Mouse (Mus musculus): ENCODE results near the gene Nek1.
"Not testable (repeated sequence)": the region's sequence is repeated elsewhere in the genome, so short reads cannot be mapped to it uniquely, and the experiment has no call there.

Nek1 gene

DNA sequence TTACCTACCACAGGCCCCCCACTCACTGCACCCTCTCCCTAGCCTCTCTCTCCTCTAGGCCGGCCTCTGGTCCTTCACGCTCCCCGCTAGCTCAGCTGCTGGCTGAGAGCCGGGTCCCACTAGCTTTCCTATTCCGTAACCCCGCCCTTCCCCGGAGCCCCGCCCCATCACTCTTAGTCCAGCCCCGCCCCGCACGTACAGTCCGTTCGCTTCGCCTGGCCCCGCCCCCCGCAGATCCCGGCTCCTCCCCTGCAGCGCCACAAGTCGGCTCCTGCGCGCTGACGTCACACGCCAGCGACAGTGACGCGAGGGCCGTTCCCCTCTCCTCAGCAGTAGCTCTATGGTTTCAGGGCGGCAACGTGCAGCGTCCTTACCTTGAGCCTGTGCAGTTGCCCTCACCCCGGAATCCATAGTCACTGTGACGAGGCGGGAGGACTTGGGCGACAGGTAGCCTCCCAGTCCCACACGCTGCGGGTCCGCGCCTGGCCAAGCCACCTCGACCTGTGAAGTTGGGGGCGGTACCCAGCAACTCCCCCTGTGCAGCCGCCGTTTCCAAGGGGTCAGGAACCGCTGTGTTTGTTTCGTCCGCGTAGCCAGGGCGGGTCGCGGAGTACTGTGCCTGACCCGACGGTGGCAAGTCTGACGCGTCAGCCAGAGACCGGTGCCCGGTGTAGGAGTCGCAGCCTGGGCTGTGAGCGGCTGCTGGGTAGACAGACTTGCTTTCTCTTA is at the start of gene Nek1:
Nek1 (plus strand) TSS at position 286 of the 729 bp plus-strand sequence.
- peak; percentile 100 for DNase-seq

DNA sequence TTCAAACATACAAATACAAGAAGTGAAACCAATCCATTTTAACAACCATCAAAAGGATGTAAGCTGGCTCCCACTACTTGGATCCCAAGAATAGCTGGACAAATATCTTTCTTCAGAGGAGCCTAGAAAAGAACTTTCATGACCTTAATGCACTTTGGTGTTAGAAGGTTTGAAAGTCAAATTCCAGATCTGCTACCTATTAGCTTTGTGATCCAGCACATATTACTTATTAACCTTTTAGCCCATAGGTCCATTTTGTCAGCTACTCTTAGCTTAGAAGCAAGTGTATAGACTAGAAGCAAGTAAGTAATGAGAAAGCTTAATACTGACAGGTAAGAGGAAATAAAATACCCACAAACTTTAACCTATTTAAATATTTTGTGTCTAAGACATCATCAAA is 45.5 kb upstream of the Nek1 start:
- DNase-seq = no peak

DNA sequence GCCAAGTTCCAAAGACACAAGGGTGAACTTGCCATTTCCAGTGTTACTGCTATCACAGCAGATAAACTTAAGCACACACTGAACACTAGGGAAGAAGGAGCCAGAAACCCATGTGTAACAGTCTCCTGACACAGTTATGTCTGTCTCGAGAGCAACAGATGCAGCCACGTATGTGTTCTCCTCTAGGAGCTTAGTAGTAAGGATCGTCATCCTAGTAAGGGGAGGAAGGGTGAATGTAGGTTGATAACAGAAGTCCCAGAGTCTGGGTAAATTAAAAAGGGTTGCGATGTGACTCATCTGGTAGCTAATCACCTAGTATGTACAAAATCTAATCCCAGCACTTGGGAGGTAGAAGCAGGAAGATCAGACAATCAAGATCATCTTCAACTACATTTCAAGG is 43.1 kb upstream of the Nek1 start:
- DNase-seq = no peak

DNA sequence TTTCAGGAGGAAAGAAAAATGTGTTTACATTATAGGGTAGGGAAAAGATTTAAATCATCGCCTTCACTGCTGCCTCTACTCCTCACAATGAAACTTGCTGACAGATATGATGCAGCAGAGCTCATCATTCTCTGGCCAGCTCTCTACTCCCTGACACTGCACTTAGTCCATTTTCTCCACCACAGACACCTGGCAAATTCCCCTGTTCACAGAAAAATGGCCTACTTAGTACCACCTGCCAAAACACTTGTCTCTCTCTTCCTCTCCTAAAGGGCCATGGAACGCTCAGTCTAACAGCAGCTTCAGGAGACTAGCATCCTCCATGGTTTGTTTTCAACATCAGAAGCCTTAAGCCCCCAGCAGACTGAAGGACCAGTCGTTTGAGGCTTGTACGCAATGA is 41.7 kb upstream of the Nek1 start:
- no peak for DNase-seq

DNA sequence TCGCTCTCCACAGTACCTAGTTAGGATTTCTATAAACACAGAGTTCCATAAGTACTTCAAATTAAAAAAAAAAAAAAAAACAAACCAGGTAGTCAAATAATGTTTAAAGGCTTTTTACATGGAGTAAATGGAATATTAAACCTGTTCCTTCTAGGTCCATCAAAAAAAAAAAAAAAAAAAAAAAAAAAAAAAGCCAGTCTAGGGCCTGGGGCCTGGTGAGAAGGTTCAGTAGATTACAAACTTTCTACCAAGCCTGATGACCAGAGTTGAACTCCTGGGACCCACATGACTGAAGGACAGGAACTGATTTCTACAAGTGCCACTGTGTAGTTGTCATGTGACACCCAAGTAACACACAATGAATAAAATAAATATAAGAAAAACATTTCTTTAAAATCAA is 41.2 kb upstream of the Nek1 start:
- no peak for DNase-seq

DNA sequence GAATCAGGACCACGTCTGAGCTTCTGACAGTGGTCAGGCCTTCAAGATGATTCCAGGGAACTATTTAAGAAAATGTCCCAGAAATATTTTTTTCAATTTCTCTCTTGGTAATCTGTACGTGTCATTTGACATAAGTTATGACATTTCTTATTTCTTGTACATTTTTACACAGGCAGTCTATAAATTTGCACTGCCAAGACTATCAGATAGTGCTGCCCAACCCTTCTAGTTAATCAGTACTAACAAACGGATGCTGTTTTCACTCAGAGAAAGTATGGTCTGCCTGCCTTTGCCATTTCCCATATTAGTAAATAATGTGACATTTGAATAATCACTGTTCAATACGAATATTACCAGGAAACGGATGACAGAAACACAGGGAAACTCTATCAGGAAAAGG is 40.2 kb upstream of the Nek1 start:
- DNase-seq = no peak

DNA sequence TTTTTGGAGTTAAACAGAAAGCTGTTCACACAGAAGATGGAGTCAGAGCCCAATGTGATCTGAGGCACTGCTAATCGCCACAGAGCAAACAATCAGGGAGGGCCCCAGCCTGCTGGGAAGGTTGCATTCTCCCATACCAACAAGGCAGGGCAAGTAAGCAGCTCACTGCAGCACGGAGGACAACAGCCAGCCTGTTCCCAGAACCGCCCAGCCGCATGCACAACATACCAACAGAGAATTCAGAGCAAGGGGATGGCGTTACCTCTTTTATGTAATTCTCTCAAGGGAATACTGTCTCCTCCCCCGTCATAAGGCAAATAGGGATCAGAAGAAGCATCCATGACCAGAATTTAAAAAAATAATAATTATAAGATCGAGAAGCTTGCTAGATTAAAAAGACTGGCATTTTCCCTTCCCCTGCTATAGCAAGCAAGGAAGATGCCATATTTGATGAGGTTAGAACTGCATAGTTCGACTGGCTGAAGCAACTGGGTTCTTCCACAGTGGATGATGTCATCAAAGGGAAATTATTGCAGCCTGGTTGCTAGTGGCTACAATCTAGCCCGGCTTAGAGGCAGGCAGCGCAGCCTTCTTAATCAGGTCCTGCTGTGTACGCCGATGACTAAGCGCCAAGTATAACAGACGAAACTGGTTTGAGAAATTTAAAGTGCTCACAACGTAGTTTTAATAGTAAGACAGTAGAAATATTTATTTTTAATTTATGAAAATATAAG is 38.5 kb upstream of the Nek1 start:
- peak; percentile 69 for DNase-seq

DNA sequence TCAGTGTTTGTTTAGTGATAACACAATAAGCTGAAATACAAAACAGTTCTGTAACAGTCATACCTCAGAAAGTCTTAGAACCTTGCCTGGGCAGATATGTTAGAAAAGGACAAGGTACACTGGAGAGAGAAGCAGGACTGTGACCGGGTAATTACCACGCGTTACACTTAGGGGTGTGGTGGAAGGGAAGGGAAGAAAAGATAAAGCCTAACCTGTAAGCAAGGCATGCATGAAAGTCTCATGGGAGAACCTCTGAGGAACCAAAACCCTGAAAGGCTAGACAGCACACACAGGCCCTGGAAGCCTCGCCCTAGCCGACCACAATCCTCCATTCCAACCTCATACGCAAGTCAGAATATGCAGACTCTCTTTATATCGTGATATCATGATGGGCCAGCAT is 36.1 kb upstream of the Nek1 start:
- no peak for DNase-seq

DNA sequence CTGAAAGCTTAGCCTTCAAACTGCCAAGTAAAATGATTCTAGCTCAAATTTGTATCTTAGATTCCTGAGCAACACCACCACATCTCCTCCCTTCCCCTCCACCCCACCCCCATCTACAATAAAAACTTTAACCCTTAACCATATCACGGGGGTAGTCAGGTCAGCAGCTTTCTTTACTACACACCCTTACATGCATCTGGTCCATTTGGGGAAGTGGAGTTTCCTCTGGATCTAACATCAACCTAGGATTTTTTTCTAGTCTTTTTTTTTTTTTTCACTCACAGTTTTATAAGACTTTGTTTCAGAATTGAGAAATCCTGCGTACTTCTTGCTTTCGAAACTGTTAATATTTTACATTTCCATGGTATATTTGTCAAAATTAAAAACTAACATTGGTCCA is 30.2 kb upstream of the Nek1 start:
- no peak for DNase-seq

DNA sequence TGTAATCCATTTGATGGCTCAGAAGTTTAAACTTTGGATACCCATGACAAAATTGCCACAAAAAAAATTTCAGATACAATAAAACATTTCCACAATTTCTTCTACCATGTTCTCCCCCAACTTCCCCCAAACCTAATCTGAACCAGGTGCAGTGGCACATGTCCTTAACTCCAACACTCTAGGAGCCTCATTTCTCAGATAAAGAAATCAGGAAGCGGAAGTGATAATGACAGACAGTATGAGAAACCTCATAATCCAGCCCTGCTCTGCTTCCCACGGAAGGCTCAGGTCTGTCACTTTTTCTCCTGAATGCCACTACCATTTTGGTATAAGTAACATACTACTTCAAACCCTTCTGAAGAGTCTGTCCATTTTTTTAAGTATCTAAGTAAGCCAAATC is 29.1 kb upstream of the Nek1 start:
- no peak for DNase-seq

DNA sequence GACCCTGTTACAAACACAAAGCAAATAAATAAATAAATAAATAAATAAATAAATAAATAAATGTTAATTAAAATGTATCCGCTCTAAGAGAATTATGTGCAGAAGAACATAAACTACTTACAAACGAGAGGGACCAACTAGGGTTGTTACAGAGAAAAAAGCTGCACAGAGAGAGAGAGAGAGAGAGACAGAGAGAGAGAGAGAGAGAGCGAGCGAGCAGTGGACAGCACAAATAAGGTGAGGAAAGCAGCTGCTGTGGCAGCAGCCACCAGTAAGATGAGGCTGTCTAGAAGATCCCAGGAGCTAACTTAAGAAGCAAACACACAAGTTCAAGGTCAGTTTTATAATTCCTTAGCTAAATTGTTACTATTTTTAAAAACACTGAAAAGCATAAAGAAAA is 28.5 kb upstream of the Nek1 start:
- DNase-seq = no peak

DNA sequence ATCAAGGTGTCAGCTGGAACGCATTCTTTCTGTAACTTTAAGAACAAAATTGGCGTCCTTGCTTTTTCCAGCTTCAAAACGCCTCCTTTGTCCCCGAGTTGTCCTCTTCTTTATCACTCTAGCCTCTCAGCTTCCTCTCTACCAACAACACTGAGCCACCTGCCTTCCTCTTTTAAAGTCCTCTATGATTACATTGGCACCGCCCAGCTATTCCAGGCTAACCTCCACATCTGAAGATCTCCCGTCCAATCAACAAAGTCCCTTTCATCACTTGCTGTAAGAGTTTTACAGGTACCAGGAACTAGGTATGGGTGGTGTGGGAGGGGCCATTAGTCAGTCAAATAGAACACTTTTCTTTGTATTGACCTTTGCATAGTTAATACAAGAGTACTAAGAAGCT is 27.7 kb upstream of the Nek1 start:
- DNase-seq = no peak

DNA sequence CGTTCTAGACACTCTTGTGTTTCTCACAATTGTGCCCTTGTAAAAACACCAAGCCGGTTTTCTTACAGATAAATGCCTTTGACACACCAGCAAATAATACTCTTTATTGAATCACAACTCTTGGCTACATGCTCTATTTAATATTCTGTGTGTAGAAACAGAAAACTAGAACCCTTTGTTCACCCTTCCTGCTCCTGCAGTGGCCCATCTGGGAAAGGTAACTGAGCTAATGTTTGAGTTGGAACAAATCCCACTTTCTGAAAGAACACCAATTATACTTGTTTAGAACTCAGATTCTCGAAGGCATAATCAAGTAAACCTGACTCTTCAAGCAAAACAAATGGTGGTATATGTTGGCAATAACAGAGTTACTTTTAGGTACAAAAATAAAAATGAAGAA is 27.3 kb upstream of the Nek1 start:
- DNase-seq = no peak

DNA sequence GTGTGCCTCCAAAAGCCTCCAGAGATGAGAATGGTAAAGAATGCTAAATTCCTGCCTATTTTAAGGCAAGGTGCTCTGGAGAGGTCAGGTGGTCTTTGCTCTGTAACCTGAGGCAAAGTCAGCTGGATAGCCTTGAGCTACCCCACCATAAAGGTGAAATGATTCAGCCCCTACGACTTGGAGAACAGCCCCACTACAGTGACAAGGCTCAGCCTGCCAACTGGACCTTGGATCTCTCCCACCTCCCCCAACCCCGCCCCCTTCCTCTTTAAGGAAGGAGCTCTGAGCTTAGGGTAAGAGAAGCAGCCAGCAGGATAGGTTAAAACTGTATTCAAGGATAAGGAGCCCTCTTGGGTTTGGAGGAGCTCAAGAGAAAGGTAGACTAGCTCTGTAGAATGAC is 23.9 kb upstream of the Nek1 start:
- peak; percentile 35 for DNase-seq

DNA sequence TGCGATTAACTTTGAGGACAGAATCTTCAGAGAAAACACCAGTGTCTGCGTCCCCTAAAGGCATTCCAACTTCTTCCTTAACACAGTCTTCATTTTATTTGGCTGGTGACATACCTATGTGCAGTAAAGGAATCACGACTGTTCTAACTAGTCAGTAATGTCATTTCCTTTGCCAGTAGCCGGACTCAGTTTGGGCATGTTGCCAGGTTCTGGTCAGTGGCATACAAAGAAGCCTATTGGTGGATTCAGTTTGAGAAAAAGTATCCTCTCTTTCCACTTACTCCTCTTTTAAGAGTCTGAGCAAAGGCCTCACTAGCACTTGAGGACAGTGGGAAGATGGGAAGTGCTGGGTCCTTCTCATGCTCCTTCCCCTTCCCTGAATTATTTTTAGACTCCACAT is 21.2 kb upstream of the Nek1 start:
- DNase-seq = peak; percentile 72

DNA sequence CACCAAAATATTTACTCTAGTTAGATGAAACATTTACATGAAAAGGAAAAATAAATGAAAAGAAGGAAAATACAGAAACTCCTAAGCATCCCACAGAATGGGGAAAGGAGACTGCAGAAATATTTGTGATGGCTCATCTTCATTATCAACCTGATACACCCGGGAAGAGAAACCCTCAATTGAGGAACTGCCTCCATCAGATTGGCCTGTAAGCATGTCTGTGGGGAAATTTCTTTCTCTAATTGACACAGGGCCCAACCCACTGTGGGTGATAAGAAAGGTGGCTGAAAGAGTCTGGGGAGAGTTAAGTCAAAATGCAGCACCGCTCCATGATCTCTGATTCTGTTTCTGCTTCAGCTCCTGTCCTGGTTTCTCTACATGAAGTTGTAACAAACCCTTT is 19.5 kb upstream of the Nek1 start:
- DNase-seq = no peak

DNA sequence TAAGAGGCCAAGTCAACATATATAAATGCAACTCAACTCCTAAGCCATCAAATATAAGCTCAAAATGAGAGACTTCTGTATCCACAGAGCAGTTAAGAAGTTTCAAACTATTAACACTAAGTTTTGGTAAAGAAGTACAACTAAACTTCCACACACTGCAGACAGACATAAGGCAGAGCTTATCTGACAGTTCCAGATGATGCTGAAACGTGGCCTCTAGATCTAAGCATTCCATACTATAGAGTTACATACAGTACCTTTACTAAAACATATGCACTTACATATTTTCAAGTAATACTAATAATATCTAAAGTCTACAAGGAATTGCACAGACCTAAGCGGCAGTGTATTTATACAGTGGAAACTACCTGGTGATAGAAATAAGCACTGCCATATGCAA is 18.2 kb upstream of the Nek1 start:
- no peak for DNase-seq

DNA sequence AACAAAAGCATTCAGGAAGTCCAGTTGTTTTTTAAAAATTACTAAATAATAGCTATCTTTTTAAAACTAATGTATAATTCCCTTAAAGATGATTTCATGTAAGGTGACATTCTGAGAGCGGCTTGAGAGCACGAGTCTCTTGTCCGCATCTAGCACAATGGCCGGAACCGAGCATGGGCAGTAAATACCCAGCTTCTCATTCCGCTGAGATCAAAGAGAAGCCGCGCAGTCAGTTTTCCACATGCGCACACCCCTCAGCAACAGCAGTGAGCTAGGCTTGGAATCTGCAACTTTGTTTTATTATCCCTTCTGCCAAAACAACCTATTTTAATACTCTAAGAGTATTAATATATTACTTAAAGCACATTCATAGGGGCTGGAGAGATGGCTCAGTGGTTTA is 16.2 kb upstream of the Nek1 start:
- DNase-seq = peak; percentile 20

DNA sequence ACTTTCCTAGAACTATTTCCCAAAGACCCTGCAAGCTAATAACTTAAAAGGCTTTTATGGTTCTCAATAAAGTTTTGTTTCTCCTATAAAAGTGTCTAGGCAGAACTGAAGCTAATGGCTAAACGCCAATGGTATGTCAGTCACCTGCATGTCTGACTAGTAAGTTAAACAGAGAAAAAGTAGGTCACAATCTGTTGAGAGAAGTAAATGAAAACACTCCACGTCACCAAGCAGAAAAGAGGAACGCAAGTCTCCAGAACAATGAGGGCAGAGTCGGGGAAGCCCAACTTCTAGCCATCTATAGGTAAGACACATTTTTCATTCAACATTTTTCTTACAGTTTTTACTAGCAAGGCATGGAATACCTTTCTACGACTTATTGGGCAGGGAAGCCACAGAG is 14.5 kb upstream of the Nek1 start:
- no peak for DNase-seq

DNA sequence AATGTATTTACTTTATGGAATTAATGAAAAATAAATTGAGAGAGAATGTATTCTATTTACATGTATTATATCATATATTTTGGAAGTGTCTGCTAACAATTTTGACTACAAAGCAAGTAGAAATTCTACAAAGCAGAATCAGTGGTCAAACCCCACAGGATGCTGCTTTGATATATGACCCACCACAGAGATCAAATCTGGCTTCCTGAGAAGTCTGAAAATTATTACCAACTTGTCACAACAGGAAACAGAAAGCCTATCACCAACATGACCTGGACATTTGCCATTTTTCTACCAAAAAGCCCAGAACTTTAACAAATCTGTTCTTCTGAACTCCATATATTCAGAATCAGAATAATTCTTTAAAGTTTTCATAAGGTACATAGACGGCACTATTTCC is 11.6 kb upstream of the Nek1 start:
- DNase-seq = no peak

DNA sequence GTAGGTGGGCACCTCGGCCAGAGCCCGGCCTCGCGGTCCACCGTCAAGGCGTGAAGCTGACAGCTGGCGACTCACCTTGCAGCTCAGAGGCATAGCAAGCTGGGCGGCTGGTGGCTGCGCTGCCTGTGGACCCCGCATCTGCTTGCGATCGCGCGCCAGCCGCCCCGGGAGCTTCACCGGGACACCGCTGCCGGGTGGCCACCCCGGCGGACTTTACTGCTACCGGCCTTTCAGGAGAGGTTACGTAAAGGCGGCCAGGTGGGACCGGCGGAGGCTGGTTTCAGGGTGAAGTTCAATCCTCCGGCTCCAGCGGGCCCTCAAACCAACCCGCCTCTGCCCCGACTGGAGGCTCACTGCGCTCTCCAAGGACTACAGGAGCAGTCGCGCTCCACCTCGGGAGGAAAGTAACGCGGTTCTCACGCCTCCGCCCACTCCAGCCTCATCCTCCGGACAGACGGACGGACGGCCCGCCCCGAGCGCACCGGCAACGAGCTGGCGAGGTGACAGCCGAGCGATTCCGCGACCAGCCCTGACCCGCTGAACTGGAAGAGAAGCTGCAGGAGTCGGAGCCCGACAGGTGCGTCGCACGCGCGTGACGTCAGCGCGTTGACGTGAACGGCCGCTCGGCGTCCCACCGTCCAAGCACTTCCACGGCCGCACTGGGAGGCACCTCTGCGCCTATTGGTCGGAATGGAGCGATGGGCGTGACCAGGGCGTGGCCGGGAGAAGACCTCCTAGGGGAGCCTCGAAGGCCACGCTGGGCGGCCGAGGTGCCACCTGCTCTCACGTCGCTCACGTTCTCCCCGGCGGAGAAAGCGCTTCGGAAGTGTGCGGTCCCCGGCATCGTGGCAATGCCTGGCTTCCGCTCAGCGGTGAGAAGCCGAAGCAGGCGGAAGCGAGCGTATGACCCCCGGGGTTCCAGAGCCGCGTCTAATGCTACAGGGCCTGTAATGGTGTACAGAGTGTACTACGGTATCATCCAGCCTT is 10.0 kb upstream of the Nek1 start, which contains the start of gene Clcn3:
Clcn3 (minus strand) TSS at position 600 of the 987 bp plus-strand sequence.
- peak; percentile 99 for DNase-seq

DNA sequence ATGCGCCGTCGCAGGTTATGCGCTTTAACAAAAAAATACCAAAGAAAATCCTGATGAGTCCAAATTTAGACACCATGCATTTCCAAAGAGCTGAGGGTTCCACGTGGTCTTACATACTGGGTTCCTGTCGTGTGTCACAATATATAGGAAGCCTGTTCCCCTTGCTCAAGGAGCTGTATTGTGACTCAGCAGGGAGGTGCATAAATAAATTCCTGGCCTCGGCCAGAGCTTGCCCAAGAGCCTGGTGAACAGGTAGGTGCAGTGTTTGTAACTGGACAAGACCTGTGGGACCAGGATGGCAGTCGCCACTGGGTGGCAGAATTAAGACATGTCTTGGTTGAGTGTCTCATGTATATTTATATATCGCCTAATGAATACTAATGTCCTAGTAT is 9.3 kb upstream of the Nek1 start:
- peak; percentile 79 for DNase-seq

DNA sequence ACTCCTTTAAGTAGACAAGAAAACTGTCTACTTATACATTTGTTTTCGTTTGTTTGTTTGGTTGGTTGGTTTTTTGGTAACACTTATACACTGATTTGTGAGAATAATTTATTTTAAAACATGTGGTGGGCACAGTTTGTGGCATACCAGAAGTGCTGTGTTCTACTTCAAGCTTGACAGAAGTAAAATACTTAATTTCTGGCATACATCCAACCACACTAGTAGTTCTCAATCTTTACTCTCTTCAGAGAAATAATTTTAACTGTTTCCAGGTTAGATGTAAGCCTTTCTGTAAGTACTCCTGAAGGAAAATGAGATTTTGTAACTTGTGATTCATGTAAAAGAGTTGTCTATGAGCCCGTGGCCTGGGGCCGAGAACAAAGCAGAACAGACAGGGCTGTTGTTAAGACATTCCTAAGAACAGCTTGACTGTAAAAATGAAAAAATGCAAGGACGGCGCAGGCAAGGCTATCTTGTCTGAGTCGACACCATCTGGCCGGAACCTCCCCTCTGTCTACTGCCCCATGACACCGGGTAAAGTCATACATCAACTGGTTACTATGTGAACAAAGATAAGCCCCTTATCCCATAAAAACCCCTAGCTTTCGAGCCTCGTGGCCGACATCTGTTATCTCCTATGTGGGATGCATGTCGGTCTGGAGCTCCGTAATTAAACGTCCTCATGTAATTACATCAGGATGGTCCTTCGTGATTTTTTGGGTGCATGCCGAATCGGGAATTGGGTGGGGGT is 8.6 kb upstream of the Nek1 start:
- DNase-seq = not testable (repeated sequence)

Measured in kidney, postnatal 10 days (tissue).